Mouse (Mus musculus) embryonic facial prominence, embryonic 15.5 days (tissue): ENCODE results near the gene Dffa. TPM values are rescaled to one million over a fixed set of nuclear protein-coding genes. Genes with fewer than 3 reads are reported as not detected.
"Not testable (repeated sequence)": the region's sequence is repeated elsewhere in the genome, so short reads cannot be mapped to it uniquely, and the experiment has no call there.

Experiments used
- ATAC-seq: fragments of 200-750 bp; cut with Nextera tagmentation; 2 replicates; pipeline ENCODE4 v1.8.0; 2017; ENCODE audit warnings: low read depth, moderate TSS enrichment; ENCODE audit not compliant: insufficient number of reproducible peaks, low FRiP score, low TSS enrichment
- H3K27ac ChIP-seq: fragments of 300-500 bp; sonication (generic); replicated peaks from 2 replicates; pipeline ENCODE4 v1.5.1; 2015; ENCODE audit warnings: mild to moderate bottlenecking, inconsistent platforms
- H3K27me3 ChIP-seq: fragments of 300-500 bp; sonication (generic); 2 replicates; pipeline ENCODE4 v1.6.1; 2015; ENCODE audit warnings: inconsistent platforms
- H3K36me3 ChIP-seq: fragments of 300-500 bp; sonication (generic); 2 replicates; pipeline ENCODE4 v1.6.1; 2015; ENCODE audit warnings: mild to moderate bottlenecking, inconsistent platforms
- H3K4me1 ChIP-seq: fragments of 300-500 bp; sonication (generic); 2 replicates; pipeline ENCODE4 v1.6.1; 2015; ENCODE audit warnings: inconsistent platforms
- H3K4me2 ChIP-seq: fragments of 300-500 bp; sonication (generic); replicated peaks from 2 replicates; pipeline ENCODE4 v1.6.1; 2015; ENCODE audit warnings: mild to moderate bottlenecking, inconsistent platforms
- H3K4me3 ChIP-seq: fragments of 300-500 bp; sonication (generic); replicated peaks from 2 replicates; pipeline ENCODE4 v1.5.1; 2015; ENCODE audit warnings: mild to moderate bottlenecking, inconsistent platforms
- H3K9ac ChIP-seq: fragments of 300-500 bp; sonication (generic); 2 replicates; pipeline ENCODE4 v1.6.1; 2015; ENCODE audit warnings: inconsistent platforms
- H3K9me3 ChIP-seq: fragments of 300-500 bp; sonication (generic); replicated peaks from 2 replicates; pipeline ENCODE4 v1.6.1; 2016; ENCODE audit warnings: inconsistent platforms
- WGBS: fragments of 180-500 bp; shearing (Covaris S2); methylation state at CpG from one replicate; pipeline ENCODE4 v1.1.7; 2015; 5-methylcytosine and 5-hydroxymethylcytosine counted together
- polyA plus RNA-seq: library from polyadenylated mRNA; unstranded; fragments of >200 nt; fragmentation: Nextera tagmentation; extraction: Ambion mirVana; gene quantifications from 2 replicates; pipeline ENCODE4 v1.2.1, GENCODE M21; 2015

Dffa gene
- polyA plus RNA-seq, 1 experiment from 2014 or later: 35.0 TPM

DNA sequence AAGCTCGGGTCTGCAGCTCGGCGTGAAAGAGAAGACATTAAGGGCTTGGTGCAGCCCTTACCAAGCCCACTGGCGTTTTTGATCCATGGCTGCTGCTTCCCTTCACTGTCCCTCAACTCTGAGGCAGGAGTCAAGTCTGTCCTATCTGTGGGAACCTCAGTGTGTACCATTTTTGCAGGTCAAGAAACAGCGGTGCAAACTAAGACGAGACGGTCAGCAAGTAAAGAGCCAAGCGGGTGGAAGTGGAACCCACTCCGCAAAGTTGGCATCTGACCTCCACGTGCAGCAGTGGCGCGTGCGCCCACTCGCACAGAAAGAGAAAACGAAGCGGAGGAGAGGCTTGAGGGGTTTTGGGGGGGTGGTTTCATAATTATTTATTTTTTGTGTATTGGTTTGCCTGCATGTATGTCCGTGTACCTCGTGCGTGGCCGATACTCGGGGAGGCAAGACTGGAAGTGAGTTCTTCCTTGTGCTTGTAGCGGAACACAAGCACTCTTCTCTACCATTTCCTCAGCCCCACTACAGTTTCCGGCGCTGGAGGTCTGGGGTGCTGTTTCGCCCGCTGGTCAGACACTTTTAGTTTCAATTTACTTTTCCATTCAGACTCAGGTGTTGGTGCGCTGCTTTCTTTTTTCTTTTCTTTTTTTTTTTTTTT lies 63.1 kb downstream of the Dffa start:
- WGBS: 1% methylated on average over 27 of the region's 27 CpGs

DNA sequence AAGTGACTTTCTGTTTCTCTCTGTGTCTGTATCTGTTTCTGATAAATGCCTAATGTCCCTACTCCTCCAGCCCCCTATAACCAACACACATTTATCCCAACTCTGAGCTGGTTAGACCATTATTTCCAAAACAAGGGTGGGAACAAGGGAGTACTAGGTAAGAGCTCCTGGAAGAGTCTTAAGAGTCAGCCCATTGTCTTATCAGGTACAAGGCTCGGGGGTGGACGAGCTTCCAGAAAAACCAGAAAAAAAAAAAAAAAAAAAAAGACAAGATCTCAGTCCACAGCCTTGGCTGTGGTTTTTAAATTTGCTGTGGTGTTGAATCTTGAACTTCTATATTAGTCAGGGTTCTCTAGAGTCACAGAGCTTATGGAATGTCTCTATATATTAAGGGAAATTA lies 64.1 kb downstream of the Dffa start:
- Histone ChIP-seq H3K9ac (no peak overlapping the region), H3K36me3 (peaks cover 12% of the 10 kb centered on the region; the same call in 1 of the 2 replicates), H3K27me3 (no peaks in the 10 kb centered on the region), H3K4me2 (no peak overlapping the region), H3K4me1 (peaks cover 24% of the 10 kb centered on the region), H3K27ac (no peak overlapping the region), H3K9me3 (no peaks in the 10 kb centered on the region), H3K4me3 (no peak overlapping the region)
- whole genome bisulfite sequencing: 54% methylated on average over 2 of the region's 2 CpGs
- no peak for ATAC-seq

More for the DNA sequence above, 63.1 kb downstream of the Dffa start:
- Histone ChIP-seq H3K4me2 (peak overlapping the region; percentile 62), H3K4me1 (peaks cover 14% of the 10 kb centered on the region), H3K27me3 (no peaks in the 10 kb centered on the region), H3K36me3 (peaks cover 20% of the 10 kb centered on the region; the same call in 1 of the 2 replicates), H3K4me3 (peak overlapping the region; percentile 70), H3K9me3 (no peaks in the 10 kb centered on the region), H3K9ac (peak overlapping the region; percentile 48; the same call in 1 of the 2 replicates), H3K27ac (peak overlapping the region; percentile 88)
- peak; percentile 25; the same call in 1 of the 2 replicates for ATAC-seq

DNA sequence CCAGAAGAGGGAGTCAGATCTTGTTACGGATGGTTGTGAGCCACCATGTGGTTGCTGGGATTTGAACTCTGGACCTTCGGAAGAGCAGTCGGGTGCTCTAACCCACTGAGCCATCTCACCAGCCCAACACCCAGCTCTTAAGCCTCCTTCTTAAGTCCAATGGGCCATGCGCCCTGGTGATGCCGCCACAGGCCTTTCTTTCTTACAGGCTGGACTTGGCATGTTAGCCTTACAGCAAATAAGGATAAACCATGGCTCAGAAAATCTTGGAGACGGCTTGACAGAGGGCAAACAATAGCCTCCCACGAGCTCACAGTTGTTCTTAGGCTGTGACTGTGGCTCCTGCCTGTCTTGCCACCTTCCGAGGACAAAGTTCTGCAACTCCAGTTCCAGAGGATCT lies 66.0 kb downstream of the Dffa start:
- Histone ChIP-seq H3K4me1 (peaks cover 27% of the 10 kb centered on the region), H3K27ac (peak overlapping the region; percentile 65; the same call in 1 of the 2 replicates)
- 80% methylated on average over 7 of the region's 8 CpGs for WGBS
- not testable (repeated sequence) for ATAC-seq, H3K36me3 ChIP-seq, H3K4me3 ChIP-seq, H3K9me3 ChIP-seq, H3K27me3 ChIP-seq, H3K4me2 ChIP-seq, H3K9ac ChIP-seq

Other genes with a start within 250 kb of the Dffa start
- 47.9 and 49.4 TPM in 2 replicates for gene Pex14, start 4.3 kb upstream of the Dffa start, polyA plus RNA-seq
- 0.35 TPM in 1 of 2 replicates, not detected in the other for gene Cort, start 22.6 kb downstream of the Dffa start, polyA plus RNA-seq
- gene Cenps, start 33.5 kb downstream of the Dffa start, polyA plus RNA-seq: 26.5 and 28.5 TPM in 2 replicates
- 104 and 106 TPM in 2 replicates for gene Pgd, start 62.6 kb downstream of the Dffa start, polyA plus RNA-seq
- 41.2 and 48.8 TPM in 2 replicates for gene Kif1b, start 203.5 kb downstream of the Dffa start, polyA plus RNA-seq